Comparison of ENCODE assay signal across 8 mouse cellular contexts in the genomic region with DNA sequence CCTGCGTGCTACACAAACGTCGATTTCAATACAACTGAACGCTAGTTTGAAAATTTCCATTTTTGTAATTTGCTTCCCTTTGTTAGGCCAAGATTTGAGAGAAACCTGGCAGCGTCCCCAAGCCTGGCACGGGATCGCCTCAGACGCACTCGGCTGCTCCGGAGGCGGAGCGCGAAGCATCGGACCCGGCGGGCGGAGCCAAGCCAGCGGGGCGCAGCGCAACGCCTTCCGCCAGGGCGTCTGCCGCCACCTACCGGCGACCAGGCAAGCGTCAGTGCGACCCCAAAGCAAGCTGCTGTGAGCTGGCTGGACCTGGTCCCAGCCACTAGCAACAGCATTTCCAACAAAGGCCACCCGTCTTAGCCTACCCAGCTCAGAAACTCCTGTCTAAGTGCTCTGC.
DNase-seq lines count a peak whose midpoint lies in the region; ATAC-seq and TF ChIP-seq lines count a peak whose summit lies in the region.

No protein-coding gene starts in this region.

- ATAC-seq in forebrain, embryonic 14.5 days, result peak; percentile 95
- ATAC-seq in liver, postnatal 0 days, result peak; percentile 89
- ATAC-seq in neural tube, embryonic 13.5 days (ENCODE audit: low read depth), result peak; percentile 92

- intact Hi-C loops in heart, postnatal 14 days (cut with DNase I), result loop anchor here (1.0 to 5.0 kb wide), 14 partner anchors 80 to 755 kb away; a partner anchor contains a TSS

- H3K4me2 ChIP-seq in forebrain, embryonic 14.5 days (ENCODE audit: low read length), result peak overlapping the region; percentile 70
- peak overlapping the region; percentile 88 for H3K4me2 ChIP-seq in liver, postnatal 0 days (ENCODE audit: low read depth, low read length)
- H3K4me2 ChIP-seq in neural tube, embryonic 13.5 days, result peak overlapping the region; percentile 71

- TF ChIP-seq CTCF in ES-Bruce4 (IDR thresholded peaks at IDR 0.05; ENCODE audit: low read depth, low read length), result peak; percentile 93
- TF ChIP-seq CTCF in liver, postnatal 0 days (IDR thresholded peaks at IDR 0.05; ENCODE audit: low read depth), result peak; percentile 96

- H3K9ac ChIP-seq in ES-Bruce4 (ENCODE audit: low read depth, poor library complexity, severe bottlenecking), result peak overlapping the region; percentile 50
- peak overlapping the region; percentile 68 for H3K9ac ChIP-seq in forebrain, embryonic 14.5 days (ENCODE audit: low read length)
- peak overlapping the region; percentile 50; the same call in 1 of the 2 replicates for H3K9ac ChIP-seq in liver, postnatal 0 days (replicated peaks)
- H3K9ac ChIP-seq in neural tube, embryonic 13.5 days, result peak overlapping the region; percentile 76

- H3K36me3 ChIP-seq in ES-Bruce4 (ENCODE audit: control insufficient read depth, insufficient read depth, low read length, poor library complexity, severe bottlenecking), result no peaks in the 10 kb centered on the region
- H3K36me3 ChIP-seq in forebrain, embryonic 14.5 days (ENCODE audit: control insufficient read depth, insufficient read depth, low read length), result no peaks in the 10 kb centered on the region
- no peaks in the 10 kb centered on the region for H3K36me3 ChIP-seq in liver, postnatal 0 days (replicated peaks; ENCODE audit: insufficient read depth, low read length)
- no peaks in the 10 kb centered on the region for H3K36me3 ChIP-seq in neural tube, embryonic 13.5 days

- no peak for TF ChIP-seq POLR2A in ES-Bruce4 (IDR thresholded peaks at IDR 0.05; ENCODE audit: insufficient read depth, low read length)

- H3K4me1 ChIP-seq in ES-Bruce4 (ENCODE audit: control insufficient read depth, insufficient read depth, low read length), result no peaks in the 10 kb centered on the region
- H3K4me1 ChIP-seq in forebrain, embryonic 14.5 days (ENCODE audit: control insufficient read depth, insufficient read depth, low read length), result peaks cover 11% of the 10 kb centered on the region; the same call in 1 of the 2 replicates
- H3K4me1 ChIP-seq in liver, postnatal 0 days (ENCODE audit: insufficient read depth), result peaks cover 6% of the 10 kb centered on the region; the same call in 1 of the 2 replicates
- H3K4me1 ChIP-seq in neural tube, embryonic 13.5 days (replicated peaks), result peaks cover 20% of the 10 kb centered on the region

- H3K4me3 ChIP-seq in ES-Bruce4 (ENCODE audit: low read depth, low read length), result peak overlapping the region; percentile 41
- H3K4me3 ChIP-seq in forebrain, embryonic 14.5 days (ENCODE audit: low read depth, low read length), result peak overlapping the region; percentile 33
- peak overlapping the region; percentile 52 for H3K4me3 ChIP-seq in liver, postnatal 0 days (ENCODE audit: low read depth, low read length)
- peak overlapping the region; percentile 40 for H3K4me3 ChIP-seq in neural tube, embryonic 13.5 days

- no peaks in the 10 kb centered on the region for H3K9me3 ChIP-seq in ES-Bruce4 (replicated peaks; ENCODE audit: control insufficient read depth, insufficient read depth, low read length, poor library complexity, severe bottlenecking)
- H3K9me3 ChIP-seq in forebrain, embryonic 14.5 days (replicated peaks; ENCODE audit: control insufficient read depth, low read length), result no peaks in the 10 kb centered on the region
- peaks cover 4% of the 10 kb centered on the region; the same call in 1 of the 2 replicates for H3K9me3 ChIP-seq in liver, postnatal 0 days (ENCODE audit: low read length)
- H3K9me3 ChIP-seq in neural tube, embryonic 13.5 days, result 0 out of 2 replicates have a peak, but pooled peaks cover 3% of the 10 kb centered on the region

- under 1% methylated on average over 29 of the region's 29 CpGs for WGBS in forebrain, embryonic 14.5 days
- WGBS in liver, postnatal 0 days (ENCODE audit: insufficient replicate concordance), result under 1% methylated on average over 29 of the region's 29 CpGs
- under 1% methylated on average over 29 of the region's 29 CpGs for WGBS in neural tube, embryonic 13.5 days

- no peak overlapping the region for H3K27ac ChIP-seq in ES-Bruce4 (ENCODE audit: insufficient read depth, low read length)
- peak overlapping the region; percentile 95 for H3K27ac ChIP-seq in forebrain, embryonic 14.5 days (ENCODE audit: low read depth, low read length)
- H3K27ac ChIP-seq in liver, postnatal 0 days (ENCODE audit: low read depth), result 0 out of 2 replicates have a peak overlapping the region, but pooled peaks have one; percentile 32
- peak overlapping the region; percentile 93 for H3K27ac ChIP-seq in neural tube, embryonic 13.5 days (replicated peaks)

- DNase-seq in cerebellum, adult 11 months, result peak; percentile 93
- peak; percentile 98 for DNase-seq in forebrain, embryonic 14.5 days (ENCODE audit: low spot score)
- DNase-seq in heart, postnatal 14 days, result peak; percentile 98 to 99
- DNase-seq in layer of hippocampus, adult 11-12 months (ENCODE audit: low spot score), result peak; percentile 92
- DNase-seq in liver, postnatal 0 days, result peak; percentile 89
- peak; percentile 79 for DNase-seq in telencephalon, adult 2 months (ENCODE audit: low read depth, low spot score)

- TF ChIP-seq EP300 in ES-Bruce4 (IDR thresholded peaks at IDR 0.05; ENCODE audit: insufficient read depth, low read depth, low read length), result peak; percentile 65; the same call in 1 of the 2 replicates
- no peak for TF ChIP-seq EP300 in liver, postnatal 0 days (IDR thresholded peaks at IDR 0.05; ENCODE audit: low read depth)

- no peaks in the 10 kb centered on the region; the same call in 1 of the 2 replicates for H3K27me3 ChIP-seq in ES-Bruce4 (ENCODE audit: control insufficient read depth, insufficient read depth, low read length, poor library complexity, severe bottlenecking)
- no peaks in the 10 kb centered on the region for H3K27me3 ChIP-seq in forebrain, embryonic 14.5 days (replicated peaks; ENCODE audit: control insufficient read depth, insufficient read depth, low read length)
- H3K27me3 ChIP-seq in liver, postnatal 0 days (ENCODE audit: insufficient read depth, low read length), result peaks cover 12% of the 10 kb centered on the region; the same call in 1 of the 2 replicates
- no peaks in the 10 kb centered on the region for H3K27me3 ChIP-seq in neural tube, embryonic 13.5 days
